ENCODE assay signal across 13 mouse cellular contexts in genomic region chr7:38161438-38161837, GRCm38 (mm10). TPM values are rescaled to one million over a fixed set of nuclear protein-coding genes. Genes with fewer than 3 reads are reported as not detected.
A peak's percentile ranks its signal among the peaks of the same experiment; 100 is the strongest.
DNase-seq lines count a peak whose midpoint lies in the region; ATAC-seq and TF ChIP-seq lines count a peak whose summit lies in the region.
"Had no signal": no experiment of that assay in that cellular context is flagged by ENCODE, and none has a peak within 500 bp of the region (broad histone marks: within the 10 kb centered on the region; RNA-seq: fewer than 3 reads in every experiment).

No protein-coding gene starts in this region.

- no peaks in the 10 kb centered on the region for H3K36me3 ChIP-seq in intestine, postnatal 0 days (ENCODE audit: control insufficient read depth, insufficient read depth)
- no peaks in the 10 kb centered on the region for H3K36me3 ChIP-seq in intestine, embryonic 16.5 days (ENCODE audit: control insufficient read depth, insufficient read depth, low read length)
- no peaks in the 10 kb centered on the region for H3K36me3 ChIP-seq in neural tube, embryonic 15.5 days
- H3K36me3 ChIP-seq: heart, embryonic 15.5 days; midbrain, embryonic 10.5 days; neural tube, embryonic 12.5 days had no signal

- no peak overlapping the region for H3K27ac ChIP-seq in intestine, postnatal 0 days (ENCODE audit: low read depth, low read length)
- H3K27ac ChIP-seq in intestine, embryonic 16.5 days (ENCODE audit: low read length): no peak overlapping the region
- no peak overlapping the region for H3K27ac ChIP-seq in neural tube, embryonic 15.5 days (replicated peaks)
- H3K27ac ChIP-seq: heart, embryonic 15.5 days; midbrain, embryonic 10.5 days; neural tube, embryonic 12.5 days had no signal

- H3K4me3 ChIP-seq in intestine, postnatal 0 days (ENCODE audit: low read depth, low read length): no peak overlapping the region
- H3K4me3 ChIP-seq in intestine, embryonic 16.5 days (ENCODE audit: low read length): no peak overlapping the region
- no peak overlapping the region for H3K4me3 ChIP-seq in neural tube, embryonic 15.5 days (replicated peaks)
- H3K4me3 ChIP-seq: heart, embryonic 15.5 days; midbrain, embryonic 10.5 days; neural tube, embryonic 12.5 days had no signal

- H3K27me3 ChIP-seq in intestine, postnatal 0 days (replicated peaks; ENCODE audit: control insufficient read depth, insufficient read depth, low read length): no peaks in the 10 kb centered on the region
- H3K27me3 ChIP-seq in intestine, embryonic 16.5 days (replicated peaks; ENCODE audit: control insufficient read depth, insufficient read depth, low read length): no peaks in the 10 kb centered on the region
- H3K27me3 ChIP-seq in neural tube, embryonic 15.5 days (replicated peaks): no peaks in the 10 kb centered on the region
- H3K27me3 ChIP-seq: neural tube, embryonic 12.5 days had no signal

- no peaks in the 10 kb centered on the region for H3K9me3 ChIP-seq in intestine, postnatal 0 days (ENCODE audit: control insufficient read depth)
- H3K9me3 ChIP-seq in intestine, embryonic 16.5 days (ENCODE audit: control insufficient read depth, low read length): no peaks in the 10 kb centered on the region
- H3K9me3 ChIP-seq in neural tube, embryonic 15.5 days (replicated peaks): no peaks in the 10 kb centered on the region
- H3K9me3 ChIP-seq: heart, embryonic 15.5 days; neural tube, embryonic 12.5 days had no signal

- WGBS in intestine, postnatal 0 days: 100% methylated on average over 2 of the region's 2 CpGs
- 94% methylated on average over 2 of the region's 2 CpGs for WGBS in intestine, embryonic 16.5 days
- WGBS in neural tube, embryonic 15.5 days: 97% methylated on average over 2 of the region's 2 CpGs

- H3K4me2 ChIP-seq in intestine, postnatal 0 days (replicated peaks; ENCODE audit: low read depth): no peak overlapping the region
- no peak overlapping the region for H3K4me2 ChIP-seq in intestine, embryonic 16.5 days (ENCODE audit: low read depth, low read length)
- no peak overlapping the region for H3K4me2 ChIP-seq in neural tube, embryonic 15.5 days
- H3K4me2 ChIP-seq: heart, embryonic 15.5 days; neural tube, embryonic 12.5 days had no signal

- no peak for ATAC-seq in intestine, postnatal 0 days
- no peak for ATAC-seq in intestine, embryonic 16.5 days
- no peak for ATAC-seq in neural tube, embryonic 15.5 days (ENCODE audit: low FRiP score)

- peak; percentile 13 for DNase-seq in thymus, postnatal 25 days
- DNase-seq in thymus, postnatal 10 days (ENCODE audit: low spot score in 2 of 2): no peak
- peak; percentile 86 for DNase-seq in ZHBTc4 (ENCODE audit: low read depth, low spot score)
- no peak for DNase-seq in gastrocnemius, postnatal 36 days
- DNase-seq: adrenal gland, postnatal 14 days; gastrocnemius, postnatal 10 days; kidney, adult 11 months had no signal

- TF ChIP-seq CTCF in intestine, postnatal 0 days (IDR thresholded peaks at IDR 0.05; ENCODE audit: low read depth): peak; percentile 55

- no peaks in the 10 kb centered on the region for H3K4me1 ChIP-seq in intestine, postnatal 0 days (replicated peaks; ENCODE audit: control insufficient read depth, insufficient read depth, low read length)
- H3K4me1 ChIP-seq in intestine, embryonic 16.5 days (ENCODE audit: control insufficient read depth, insufficient read depth, low read length): peaks cover 5% of the 10 kb centered on the region; the same call in 1 of the 2 replicates
- no peaks in the 10 kb centered on the region for H3K4me1 ChIP-seq in neural tube, embryonic 15.5 days
- H3K4me1 ChIP-seq: heart, embryonic 15.5 days; midbrain, embryonic 10.5 days; neural tube, embryonic 12.5 days had no signal

- H3K9ac ChIP-seq in intestine, postnatal 0 days (ENCODE audit: low read depth, low read length): no peak overlapping the region
- no peak overlapping the region for H3K9ac ChIP-seq in intestine, embryonic 16.5 days (ENCODE audit: low read depth, low read length)
- H3K9ac ChIP-seq in neural tube, embryonic 15.5 days (replicated peaks): no peak overlapping the region
- H3K9ac ChIP-seq: heart, embryonic 15.5 days; neural tube, embryonic 12.5 days had no signal

- intact Hi-C loops in gastrocnemius, postnatal 36 days (cut with DNase I): no loop called here

RNA-seq across cellular contexts. Expression of gene 1600014C10Rik, which starts 21.6 kb away (rescaled TPM):
- 16.9 and 18.2 TPM in 2 replicates for polyA plus RNA-seq in intestine, postnatal 0 days (2015; fragmentation: Nextera tagmentation; extraction: Ambion mirVana)
- 16.6 TPM in 2 replicates for polyA plus RNA-seq in intestine, embryonic 16.5 days (2015; fragmentation: Nextera tagmentation; extraction: Ambion mirVana)
- polyA plus RNA-seq in neural tube, embryonic 15.5 days (2015; fragmentation: Nextera tagmentation; extraction: Ambion mirVana): 32.0 and 36.2 TPM in 2 replicates
- total RNA-seq in gastrocnemius, postnatal 36 days (2021): 10 to 100 TPM; 22.1 to 23.9 TPM

RNA-seq across cellular contexts. Expression of gene Ccne1, which starts 54.1 kb away (rescaled TPM):
- 12.0 and 12.6 TPM in 2 replicates for polyA plus RNA-seq in intestine, postnatal 0 days (2015; fragmentation: Nextera tagmentation; extraction: Ambion mirVana)
- 45.8 and 55.9 TPM in 2 replicates for polyA plus RNA-seq in intestine, embryonic 16.5 days (2015; fragmentation: Nextera tagmentation; extraction: Ambion mirVana)
- polyA plus RNA-seq in neural tube, embryonic 15.5 days (2015; fragmentation: Nextera tagmentation; extraction: Ambion mirVana): 19.9 and 25.5 TPM in 2 replicates
- 1 to 10 TPM in 1 of 2 experiments, under 1 TPM in 1; 0.49 to 1.5 TPM for total RNA-seq in gastrocnemius, postnatal 36 days (2021)

Comparison
In these comparisons a context has a peak if more than half of its experiments do, and no peak if none do; other contexts are left out.
1. DNase-seq: peak in thymus, postnatal 25 days (single experiment) and ZHBTc4 (single experiment); none in thymus, postnatal 10 days (0 of 2) and gastrocnemius, postnatal 36 days (0 of 2).